Mouse (Mus musculus) kidney, adult 8-10 months (tissue): Measurements from ENCODE around the gene Ptk7.

Source experiments
- DNase-seq, 2 experiments: peaks; one replicate each; pipeline ENCODE4 v3.0.0; 2022

The Ptk7 gene

DNA sequence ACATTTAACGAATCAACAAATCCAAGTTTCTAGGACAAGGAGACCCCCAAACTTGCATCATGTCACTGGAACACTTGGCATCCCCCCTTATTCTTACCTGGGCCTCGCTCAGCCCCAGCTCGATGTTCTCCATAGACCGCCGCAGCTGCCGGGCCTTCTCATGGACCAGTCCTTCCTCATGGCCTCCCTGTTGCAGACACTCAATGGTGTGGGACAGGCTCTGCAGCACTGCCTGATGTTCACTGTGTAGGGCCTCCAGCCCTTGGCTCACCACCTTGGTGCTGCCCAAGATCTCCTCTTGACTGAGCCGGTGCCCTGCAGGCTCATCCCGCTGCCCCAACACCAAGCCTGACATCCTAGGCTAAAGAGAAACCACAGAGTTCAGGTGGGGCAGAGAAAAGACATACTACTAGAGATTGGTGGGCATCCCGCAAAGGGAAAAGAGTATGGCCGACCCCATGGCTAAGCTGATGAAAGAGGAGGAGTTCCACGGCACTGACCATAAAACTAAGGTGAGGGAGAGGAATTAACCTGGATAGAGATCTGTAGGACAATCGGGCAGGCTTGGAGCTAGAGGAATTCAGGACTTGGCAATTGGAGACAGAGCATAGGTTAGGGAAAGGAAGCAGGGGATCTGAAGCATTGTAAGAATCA lies 15.0 kb upstream of the Ptk7 start:
- DNase-seq, result no peak

DNA sequence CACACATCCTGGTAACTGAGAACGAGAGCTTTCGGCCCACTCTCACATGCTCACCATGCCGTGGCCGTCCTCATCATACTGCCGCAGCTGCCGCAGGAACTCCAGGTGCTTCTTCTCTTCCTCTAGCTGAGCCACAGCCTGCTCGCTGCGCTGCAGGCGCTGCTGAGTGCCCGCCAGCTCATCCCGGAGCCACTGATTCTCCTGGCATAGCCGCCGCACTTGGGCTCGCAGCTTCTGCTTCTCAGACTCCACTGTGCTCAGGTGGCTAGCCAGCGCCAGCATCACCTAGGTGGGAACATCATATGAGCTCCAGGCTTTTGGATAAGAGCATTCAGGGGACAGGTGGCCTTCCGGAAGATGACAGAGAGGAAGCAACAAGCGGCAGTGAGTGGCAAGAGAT lies 12.8 kb upstream of the Ptk7 start:
- DNase-seq, result no peak

DNA sequence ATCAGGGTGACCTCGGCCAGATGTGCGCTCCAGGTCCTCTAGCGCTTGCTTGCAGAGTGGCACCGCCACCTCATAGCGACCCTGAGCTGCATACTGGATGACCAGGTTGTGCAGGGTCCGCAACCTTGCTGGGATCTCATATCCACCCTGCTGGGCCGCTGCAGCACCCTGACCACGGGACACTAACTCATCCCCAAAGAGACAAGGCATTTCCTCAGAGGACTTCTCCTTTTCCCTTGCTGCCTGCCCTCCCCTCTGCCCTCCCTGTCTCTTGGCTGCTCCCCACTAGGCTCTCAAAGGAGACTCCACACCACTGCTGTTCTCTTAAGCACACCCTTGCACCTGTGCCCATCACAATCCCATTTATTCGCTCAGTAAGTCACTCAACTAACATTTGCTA lies 10.6 kb upstream of the Ptk7 start:
- no peak for DNase-seq

DNA sequence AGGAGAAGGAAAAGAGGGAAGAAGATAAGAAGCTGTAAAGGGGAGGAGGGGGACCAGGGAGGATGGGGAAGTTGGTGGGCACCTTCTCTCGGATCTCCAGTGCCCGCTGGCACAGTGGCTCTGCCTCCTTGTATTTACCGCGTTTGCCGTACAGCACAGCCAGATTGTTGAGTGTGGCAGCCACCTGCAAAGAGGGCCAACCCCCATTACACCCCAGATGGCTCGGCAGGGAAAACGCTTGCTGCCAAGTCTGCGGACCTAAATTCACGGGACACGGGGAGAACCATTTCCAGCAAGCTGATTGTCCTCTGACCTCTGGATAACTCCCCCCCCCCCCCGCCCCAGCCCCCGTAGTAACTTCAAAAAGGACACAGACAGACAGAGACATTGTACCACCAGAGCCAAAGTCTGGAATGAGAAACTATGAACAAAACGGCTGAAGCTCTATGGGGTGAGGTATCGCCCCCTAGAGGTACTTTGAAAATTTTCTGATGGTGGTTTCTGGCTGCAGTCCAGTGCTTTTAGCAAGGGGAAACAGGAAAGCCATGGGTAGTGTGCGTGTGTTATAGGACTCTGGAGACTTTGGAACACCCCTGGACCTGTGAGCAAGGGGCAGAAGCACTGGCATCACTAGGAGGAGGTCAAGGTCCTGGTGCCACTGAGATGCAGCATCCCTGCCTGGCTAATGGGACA lies 7.7 kb upstream of the Ptk7 start:
- peak; percentile 64 to 66 for DNase-seq

DNA sequence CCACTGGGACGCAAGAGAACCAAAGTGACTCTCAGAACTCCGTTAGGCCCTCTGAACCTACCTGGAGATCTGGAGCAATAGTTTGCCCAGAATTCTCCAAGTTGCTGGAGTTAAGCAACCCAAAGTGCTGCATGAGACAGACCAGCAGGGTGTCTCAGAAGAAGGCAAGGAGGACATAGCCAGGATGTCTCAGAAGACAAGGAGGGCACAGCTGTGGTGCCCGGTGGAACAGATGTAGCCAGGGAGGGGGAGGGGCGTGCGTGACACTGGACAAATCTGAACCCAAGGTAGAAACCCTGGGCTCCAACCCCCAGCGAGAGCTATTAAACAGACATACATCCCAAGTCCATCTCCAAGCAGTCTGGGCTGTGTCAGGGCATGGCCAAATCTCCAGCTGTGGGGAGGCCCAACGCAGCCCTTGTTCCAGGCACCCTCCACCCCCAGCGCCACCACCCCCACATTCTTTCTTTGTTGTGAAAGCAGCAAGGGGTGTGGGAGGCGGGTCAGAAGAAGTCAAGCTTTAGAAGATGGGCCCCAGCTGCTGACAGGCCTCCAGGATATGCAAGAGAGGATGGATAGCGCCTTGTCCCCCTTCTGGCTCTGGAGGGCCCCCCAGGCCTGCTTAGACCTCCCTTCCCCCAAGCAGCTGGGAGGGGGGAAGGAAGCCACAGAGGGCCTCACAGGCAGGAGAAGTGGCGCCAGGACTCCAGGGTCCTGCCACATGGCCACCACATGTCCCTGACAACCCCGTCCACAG lies 559 bp upstream of the Ptk7 start:
- DNase-seq, result peak; percentile 33 to 59

DNA sequence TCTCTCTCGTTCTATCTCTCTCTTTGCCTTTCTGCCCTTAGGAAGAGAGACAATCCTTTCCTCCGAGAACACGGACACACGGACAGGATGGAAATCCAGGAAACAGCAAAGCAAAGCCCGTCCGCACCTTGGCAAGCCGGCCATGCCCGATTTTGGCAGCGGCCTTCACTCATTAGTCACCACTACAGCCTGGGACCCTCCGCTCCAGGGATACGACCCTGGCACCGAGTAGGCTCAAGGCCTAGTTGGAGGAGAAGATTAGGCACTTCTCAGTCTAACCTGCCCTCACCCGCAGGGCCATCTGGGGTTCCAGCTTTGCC lies 873 bp downstream of the Ptk7 start:
- no peak for DNase-seq

DNA sequence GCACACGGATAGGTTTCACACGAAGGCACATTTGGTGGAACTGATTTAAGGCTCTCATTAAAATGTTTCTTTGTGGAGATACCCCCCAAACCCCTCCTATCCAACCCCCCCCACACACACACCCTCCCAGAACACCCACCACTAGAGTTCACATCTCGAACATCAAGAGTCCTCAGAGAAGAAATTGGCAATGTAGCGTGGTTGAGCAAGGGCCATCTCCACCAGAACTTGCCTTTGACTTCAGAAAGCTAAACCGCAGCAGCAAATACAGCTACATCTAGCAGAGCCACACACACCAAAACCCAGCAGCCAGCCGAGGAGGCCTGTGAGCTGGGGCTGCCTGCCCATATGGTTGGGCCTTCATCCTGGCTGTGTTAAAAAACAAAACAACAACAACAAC lies 1.9 kb downstream of the Ptk7 start:
- DNase-seq, result no peak

DNA sequence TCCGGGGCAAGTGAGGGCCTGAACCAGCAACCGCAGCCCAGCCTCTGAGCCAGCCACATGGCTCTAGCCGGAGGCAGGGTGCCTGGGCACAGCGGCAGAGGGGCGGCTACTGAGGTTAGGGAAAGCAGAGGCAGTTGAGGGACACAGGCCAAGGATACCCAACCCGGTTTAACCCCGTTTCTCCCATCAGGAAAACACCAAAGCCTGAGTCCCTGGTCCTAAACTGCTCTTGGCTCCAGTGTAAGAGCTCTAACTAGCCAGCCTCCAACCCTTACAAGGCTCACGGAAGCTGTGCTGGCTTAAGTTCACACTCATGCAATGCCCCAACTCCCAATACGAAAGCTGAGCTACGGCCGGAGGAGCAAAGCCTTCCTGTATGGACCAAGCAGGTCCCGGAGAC lies 4.7 kb downstream of the Ptk7 start:
- DNase-seq, result no peak

DNA sequence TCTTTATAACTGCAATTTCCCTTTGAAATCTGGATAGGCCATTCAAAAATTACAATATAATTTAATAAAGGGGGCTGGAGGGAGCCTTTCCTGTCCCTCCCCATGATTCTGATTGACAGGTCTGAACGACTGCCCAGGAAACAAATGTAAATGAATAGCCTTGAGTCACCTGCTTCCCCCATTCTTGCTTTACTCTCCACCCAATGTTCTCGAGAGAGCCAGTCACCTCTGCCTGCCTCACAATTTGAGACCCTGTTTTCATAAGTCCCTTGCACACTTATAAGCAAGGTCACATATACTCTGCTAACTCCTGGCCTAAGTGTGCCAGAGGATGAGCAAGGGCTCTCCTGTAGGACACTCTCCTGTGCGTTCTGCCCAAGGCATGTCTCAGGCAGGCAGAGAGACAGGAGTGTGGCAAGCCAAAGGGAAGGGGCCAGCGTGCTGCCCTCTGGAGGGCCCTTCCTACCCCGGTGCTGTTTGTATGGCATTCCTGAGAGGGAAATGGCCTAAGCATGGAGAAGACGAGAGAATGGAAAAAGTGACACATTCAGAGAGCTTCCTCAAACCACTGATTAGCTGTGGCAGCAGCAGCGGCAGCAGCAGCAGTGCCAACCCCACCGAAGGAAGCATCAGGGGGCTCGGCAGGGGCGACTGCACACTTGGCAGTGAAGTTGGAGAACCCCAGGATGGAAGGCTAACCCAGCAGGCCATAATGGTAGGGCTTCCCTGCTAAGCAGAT lies 5.3 kb downstream of the Ptk7 start:
- no peak for DNase-seq

DNA sequence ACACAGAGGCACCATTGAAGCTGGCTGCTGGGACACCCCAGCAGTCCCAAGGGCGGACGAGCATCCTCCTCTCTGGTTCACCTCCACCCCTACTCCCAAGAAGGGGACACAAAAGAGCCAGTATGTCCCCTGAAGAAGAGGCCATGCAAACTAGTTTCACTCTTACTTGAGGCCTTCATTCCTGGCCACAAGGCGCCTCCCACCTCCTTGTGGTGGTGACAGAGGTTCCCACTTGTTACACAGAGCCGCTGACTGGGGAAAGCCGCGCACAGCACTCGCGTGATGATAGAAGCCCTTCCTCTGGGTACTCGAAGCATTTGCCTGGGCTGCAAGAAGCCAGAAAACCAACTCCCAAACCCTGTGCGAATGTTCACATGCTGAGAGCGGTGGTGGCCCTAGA lies 7.0 kb downstream of the Ptk7 start:
- no peak for DNase-seq

DNA sequence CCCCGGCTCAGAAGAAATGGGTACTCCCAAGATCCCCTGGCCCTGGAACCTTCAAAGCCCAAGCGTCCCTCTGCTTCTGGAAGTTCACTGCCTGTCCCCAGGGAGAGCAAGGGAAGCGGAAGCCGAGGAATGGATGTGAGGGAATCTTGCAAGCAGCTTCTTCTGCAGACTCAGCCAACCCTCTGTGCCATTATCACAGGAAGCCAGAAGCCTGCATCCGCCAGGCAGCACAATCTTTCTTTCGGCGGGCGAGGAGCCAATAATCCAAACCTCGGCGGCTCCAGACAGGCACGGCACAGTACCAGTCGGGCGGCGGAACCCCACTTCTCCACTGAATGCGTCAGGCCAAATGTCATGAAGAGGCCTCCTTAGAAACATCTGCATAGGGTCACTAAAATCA lies 8.0 kb downstream of the Ptk7 start:
- no peak for DNase-seq

DNA sequence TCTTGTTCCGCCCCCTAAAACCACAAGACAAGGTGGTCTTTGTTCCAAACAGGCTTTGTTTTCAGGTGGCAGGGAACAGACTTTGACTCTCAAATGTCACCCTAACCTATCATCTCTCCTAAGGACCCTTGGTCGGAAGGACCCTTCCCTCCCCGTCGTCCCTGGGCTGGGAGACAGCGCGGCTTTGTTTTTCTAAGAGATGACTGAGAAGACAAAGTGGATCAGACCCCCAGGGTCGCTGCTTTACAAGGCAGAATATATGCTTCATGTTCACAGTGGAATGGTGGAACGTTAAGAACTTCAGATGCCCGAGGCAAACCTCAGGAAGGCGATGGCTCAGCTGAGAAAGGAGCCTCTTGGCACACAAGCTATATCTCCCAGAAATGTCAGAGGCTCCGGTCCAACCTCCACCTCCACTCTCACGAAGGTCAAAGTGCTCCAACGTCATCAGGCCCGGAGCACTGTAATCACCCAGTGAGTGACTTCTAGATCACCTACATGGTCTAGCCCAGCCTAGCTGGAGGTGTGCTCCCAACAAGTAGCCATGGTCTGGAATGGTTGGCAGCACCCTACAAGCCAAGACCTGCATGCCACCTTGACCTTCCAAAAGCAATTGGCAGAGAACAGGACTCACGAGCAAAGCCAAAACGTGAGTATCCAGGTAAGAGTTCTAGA lies 9.5 kb downstream of the Ptk7 start:
- DNase-seq, result no peak

DNA sequence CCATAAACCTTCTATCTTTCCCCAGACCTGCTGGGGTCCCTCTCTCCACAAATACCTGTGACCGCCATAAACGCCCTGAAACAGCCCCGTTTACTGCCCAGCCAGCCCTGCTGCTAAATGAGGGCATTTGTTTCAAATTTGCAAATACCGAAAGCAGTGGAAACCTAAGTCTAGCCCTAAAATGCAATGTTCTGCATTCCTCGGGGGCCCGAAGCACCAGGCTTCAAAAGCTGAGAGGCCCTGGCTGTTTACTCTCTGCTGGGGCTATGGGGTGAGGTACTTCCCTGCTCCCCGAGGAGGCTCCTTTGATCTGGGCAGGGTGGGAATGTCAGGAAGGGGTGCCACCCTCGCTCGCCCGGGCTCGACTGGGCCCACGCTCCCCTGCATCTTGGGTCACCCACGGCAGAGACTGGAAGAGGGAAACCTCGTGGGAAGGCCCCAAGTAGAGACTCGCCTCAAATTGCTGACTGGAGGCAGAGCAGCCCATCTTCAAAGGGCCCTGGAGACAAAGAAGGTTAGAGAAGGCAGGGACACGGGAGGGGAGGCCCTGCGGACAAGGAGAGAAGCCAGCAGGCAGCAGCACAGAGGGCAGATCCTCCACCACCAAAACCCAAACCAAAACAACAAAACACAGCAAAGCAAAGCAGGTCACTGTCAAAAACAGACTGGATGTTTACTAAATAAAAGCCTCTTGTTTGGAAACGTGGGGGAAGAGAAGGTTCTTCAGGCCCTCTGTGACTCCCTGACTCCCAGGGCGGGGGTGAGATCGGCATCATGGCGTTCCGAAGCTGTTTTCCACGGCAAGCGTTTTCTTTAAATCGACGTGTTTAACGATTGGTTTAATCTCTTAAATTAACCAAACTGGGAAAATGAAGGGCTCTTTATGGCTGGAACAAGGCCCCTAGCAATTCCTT lies 10.3 kb downstream of the Ptk7 start:
- DNase-seq, result no peak

DNA sequence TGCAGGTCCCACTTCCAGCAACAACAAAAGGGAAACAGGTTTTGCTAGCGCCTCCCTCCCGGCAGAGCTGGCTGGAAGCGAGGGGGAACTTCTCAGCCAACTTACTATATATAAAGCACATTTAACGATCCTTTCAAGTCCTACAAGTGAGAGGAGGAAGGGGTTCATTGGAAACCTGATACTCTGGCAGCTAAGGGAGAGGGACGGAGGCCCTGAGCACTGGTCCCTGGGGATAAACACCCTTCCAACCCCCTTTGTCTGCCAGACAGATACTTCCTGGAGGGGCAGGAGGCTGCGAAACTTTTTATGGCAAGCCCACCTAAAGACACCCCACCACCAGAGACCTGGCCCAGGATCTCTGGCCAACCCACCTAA lies 10.9 kb downstream of the Ptk7 start:
- DNase-seq, result no peak

DNA sequence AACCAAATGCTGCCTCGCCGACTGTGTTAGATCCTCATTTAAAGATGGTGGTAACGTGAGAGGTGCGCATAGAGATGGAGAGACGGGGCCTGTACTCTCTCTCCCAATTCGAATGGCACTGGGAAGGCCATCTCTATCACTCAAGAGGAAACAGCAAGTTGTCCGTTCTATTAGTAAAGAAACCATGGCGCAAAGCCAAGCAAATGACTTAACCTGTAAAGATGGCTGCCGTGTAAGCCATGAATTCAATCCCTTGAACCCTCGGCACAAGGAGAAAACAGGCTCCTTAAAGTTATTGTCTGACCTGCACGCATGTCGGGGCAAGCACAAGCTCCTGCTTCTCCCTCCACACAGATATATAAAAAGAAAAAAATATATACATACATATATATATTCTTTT lies 11.5 kb downstream of the Ptk7 start:
- no peak for DNase-seq

DNA sequence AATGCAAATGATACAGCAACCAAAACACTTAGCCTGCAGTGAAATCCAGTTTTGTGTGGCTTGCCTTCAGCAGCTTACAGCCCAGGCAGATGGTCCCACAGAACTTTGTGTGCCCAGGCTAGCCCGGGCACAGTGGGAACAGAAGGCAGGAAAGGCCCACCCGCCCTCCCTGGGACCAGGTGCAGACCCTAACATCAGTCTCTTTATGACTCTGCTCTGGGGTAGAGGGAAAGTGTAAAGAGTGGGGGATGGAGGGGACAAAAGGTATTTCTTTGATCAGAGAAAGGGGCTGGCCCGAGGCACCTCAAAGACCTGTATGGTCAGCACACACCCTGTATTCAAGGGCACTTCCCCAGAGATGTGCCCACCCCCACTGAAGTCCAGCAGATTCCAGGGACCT lies 16.1 kb downstream of the Ptk7 start:
- no peak for DNase-seq

DNA sequence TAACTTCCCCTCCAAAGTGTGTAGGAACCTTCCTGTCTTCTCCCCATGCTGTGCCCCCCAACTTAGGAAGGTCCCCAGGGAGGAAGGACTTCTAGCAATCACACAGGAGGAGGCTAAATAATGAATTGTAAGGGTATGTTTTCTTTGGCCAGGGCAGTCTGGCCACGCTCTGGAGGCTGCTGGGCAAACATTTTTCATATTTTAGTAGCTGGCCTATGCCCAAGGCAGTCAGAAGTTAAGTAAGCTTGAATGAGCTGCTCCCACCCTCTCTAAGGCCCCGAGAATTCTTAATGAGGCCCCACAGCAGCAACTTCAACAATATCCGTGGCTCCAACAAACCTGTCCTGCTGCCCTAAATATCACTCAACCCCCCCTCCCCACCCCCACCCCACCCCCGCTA lies 16.5 kb downstream of the Ptk7 start:
- peak; percentile 47 to 56 for DNase-seq

DNA sequence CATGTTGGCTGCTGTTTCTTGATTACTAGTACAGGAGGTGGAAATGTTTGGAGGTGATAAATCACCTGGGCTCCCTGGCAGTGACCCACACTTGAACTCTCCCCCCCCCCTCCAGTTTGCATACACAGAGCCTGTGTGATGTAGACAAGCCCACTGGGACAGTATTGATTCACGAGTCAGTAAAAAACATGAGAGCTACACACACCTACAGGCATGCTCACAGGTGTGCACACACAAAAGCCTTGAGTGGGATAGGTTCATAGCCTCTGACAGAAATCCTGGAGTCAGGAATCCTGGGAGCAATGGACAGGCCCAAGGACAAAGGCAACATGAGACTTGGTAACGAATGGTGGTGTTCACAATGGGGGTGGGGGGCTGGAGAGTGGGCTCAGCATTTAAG lies 17.1 kb downstream of the Ptk7 start:
- DNase-seq, result no peak

DNA sequence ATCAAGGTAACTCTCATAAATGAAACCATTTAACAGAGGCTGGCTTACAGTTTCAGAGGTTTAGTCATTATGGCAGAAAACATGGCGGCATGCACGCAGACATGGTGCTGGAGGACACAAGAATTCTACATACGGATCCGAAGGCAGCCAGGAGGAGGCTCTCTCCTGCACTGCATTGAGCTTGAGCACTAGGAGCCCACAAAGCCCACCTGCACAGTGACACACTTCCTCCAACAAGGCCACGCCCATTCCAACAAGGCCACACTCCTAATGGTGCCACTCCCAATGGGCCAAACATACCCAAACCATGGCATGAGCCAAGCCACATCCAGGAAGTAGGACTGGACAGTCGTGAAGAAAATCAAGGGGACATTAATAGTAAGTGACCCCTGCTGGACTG lies 18.0 kb downstream of the Ptk7 start:
- no peak for DNase-seq

DNA sequence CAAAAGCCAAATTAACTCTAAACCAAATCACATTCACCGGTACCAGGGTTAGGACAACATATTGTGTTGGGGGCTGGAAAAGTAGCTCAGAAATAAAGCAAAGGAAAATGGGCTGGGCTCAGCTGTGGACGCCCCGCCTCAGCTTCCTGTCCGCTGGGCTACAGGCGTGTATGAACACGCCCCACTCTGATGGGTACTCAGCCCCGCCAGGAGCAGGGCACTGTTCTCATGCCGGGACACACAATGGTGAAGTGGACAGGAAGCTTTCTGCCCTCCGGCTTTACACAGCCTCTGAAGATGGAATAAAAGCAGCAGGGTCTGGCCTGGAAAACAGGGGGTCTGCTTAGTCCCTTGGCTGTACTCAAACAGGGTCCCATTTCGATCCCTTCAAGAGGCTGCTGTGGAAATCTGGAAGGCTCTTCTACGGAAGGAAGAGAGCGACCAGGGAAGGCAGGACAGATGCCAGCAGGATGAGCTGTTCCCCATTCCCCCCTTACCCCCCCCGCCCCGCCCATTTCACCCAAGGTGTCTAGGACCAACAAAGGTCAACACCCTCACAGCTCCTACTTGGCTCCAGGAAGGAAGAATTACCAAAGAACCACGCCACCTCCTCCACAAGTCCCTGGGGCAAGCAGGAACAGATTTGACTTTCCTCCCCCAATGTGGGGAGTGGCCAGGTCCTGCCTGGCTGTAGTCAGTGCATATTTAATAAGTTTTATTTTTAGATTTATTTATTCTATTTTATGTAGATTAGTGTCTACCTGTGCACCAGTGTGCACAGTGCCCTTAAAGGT lies 19.4 kb downstream of the Ptk7 start:
- peak in 1 of 2 experiments; percentile 53 for DNase-seq

DNA sequence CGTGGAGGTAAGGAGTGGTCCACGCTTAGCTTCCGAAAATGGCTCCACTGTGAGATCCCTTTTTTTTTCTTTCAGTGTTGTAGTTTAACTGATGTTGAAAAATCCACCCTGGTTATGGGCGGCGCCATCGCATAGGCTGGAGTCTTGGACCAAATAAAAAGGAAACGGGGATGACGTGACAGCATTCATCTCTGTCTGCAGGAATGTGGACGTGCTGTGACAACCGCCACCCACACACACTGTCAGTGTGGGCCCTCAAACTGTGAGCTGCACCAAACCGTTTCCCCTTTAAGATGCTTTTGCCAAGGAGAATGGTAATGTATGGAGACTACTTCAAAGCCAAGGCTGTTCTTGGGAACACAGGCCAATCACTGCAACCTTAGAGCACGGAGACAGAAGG lies 23.3 kb downstream of the Ptk7 start:
- no peak for DNase-seq
